Mouse (Mus musculus): Measurements from ENCODE around the gene Elob. TPM values are rescaled to one million over a fixed set of nuclear protein-coding genes. Genes with fewer than 3 reads are reported as not detected.
A peak's percentile ranks its signal among the peaks of the same experiment; 100 is the strongest.

The Elob gene
- polyA plus RNA-seq, 2 experiments = 739 to 1,221 TPM

DNA sequence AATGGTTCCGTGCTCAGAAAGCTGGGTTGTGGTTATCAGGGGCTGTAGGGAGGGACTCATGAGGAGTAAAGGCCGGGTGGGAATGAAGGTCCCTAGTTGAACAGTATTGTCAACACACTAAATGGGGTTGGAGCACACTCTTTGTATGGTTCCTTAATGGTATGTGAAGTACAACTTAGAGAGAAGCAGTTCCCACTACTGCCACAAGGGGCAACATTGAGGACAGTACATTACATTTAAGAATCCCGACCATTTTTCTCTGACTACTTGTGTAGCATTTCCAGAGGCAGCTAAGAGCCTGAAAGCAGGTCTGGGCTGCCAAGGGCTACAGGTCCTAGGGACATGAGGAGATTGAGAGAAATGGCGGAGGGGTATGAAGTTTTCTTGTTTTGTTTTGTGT, 12.2 kb upstream of the Elob start:
- no peak for TF ChIP-seq POLR2A (IDR thresholded peaks at IDR 0.05; ENCODE audit: borderline replicate concordance, extremely low read depth, insufficient read depth, insufficient read length)
- 33% methylated on average over 4 of the region's 4 CpGs for WGBS
- ATAC-seq (ENCODE audit: low FRiP score, low read depth) = peak; percentile 53; the same call in 1 of the 2 replicates
- H3K4me3 ChIP-seq (replicated peaks; ENCODE audit: low read length) = no peak overlapping the region
- peak; percentile 82 for DNase-seq (ENCODE audit: low spot score)
- H3K4me2 ChIP-seq (replicated peaks; ENCODE audit: low read depth, low read length, severe bottlenecking) = no peak overlapping the region
- no peak overlapping the region for H3K9ac ChIP-seq (ENCODE audit: low read depth, low read length, severe bottlenecking)
- no peaks in the 10 kb centered on the region; the same call in 1 of the 2 replicates for H3K27me3 ChIP-seq (ENCODE audit: control insufficient read depth, insufficient read depth, low read length)
- H3K9me3 ChIP-seq (ENCODE audit: control insufficient read depth, low read length) = no peaks in the 10 kb centered on the region
- no peaks in the 10 kb centered on the region for H3K36me3 ChIP-seq (ENCODE audit: control insufficient read depth, insufficient read depth, low read length)
- H3K27ac ChIP-seq (replicated peaks; ENCODE audit: low read depth, low read length) = no peak overlapping the region
- H3K4me1 ChIP-seq (ENCODE audit: control insufficient read depth, insufficient read depth, low read length) = no peaks in the 10 kb centered on the region

DNA sequence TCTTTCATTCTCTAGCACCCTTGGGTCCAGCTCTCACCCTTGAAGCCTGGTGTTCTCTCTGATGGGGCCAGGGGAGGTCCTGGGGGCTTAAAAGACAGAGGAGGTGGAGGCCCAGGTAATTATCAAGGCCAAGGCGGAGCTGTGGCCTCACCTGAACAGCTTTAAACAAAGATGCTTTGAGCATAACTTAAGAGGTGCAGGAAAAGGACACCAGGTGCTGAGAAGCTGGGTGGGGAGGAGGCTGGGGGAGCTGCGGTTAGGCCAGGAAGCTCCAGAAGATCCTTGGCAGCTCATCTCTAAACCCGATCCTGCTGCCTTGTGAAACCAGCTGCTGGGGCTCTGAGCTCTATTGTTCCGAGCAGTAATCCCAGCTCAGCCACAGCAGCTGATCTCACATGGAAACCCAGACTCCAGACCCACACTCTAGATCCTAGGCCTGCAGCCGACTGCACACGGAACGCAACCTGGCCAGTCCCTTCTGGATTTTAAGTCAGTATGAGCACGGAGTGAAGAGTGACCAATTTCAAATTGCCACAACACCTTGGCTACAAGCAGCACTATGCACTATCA, 7.2 kb upstream of the Elob start, which contains the start of gene Prss33:
Gene Prss33, minus strand, starts transcription at position 51 of the 570 bp plus-strand sequence.
- peak; percentile 60; the same call in 1 of the 2 replicates for ATAC-seq (ENCODE audit: low FRiP score, low read depth)

GRCm38 (mm10) chr17:23831201-23831600, 2.3 kb upstream of the Elob start:
- no peak for ATAC-seq (ENCODE audit: low FRiP score, low read depth)

More for the DNA sequence above, 7.2 kb upstream of the Elob start, which contains the start of gene Prss33:
- no peak for TF ChIP-seq POLR2A (IDR thresholded peaks at IDR 0.05; ENCODE audit: borderline replicate concordance, extremely low read depth, insufficient read depth, insufficient read length)
- no peak for DNase-seq (ENCODE audit: low spot score)
- WGBS = 83% methylated on average over 8 of the region's 8 CpGs
- no peaks in the 10 kb centered on the region for H3K36me3 ChIP-seq (ENCODE audit: control insufficient read depth, insufficient read depth, low read length)
- no peaks in the 10 kb centered on the region for H3K9me3 ChIP-seq (ENCODE audit: control insufficient read depth, low read length)
- H3K9ac ChIP-seq (ENCODE audit: low read depth, low read length, severe bottlenecking) = no peak within 1 kb of the TSS
- H3K27me3 ChIP-seq (ENCODE audit: control insufficient read depth, insufficient read depth, low read length) = no peaks in the 10 kb centered on the region; the same call in 1 of the 2 replicates
- H3K4me3 ChIP-seq (replicated peaks; ENCODE audit: low read length) = no peak within 1 kb of the TSS
- H3K4me1 ChIP-seq (ENCODE audit: control insufficient read depth, insufficient read depth, low read length) = no peaks in the 10 kb centered on the region
- no peak within 1 kb of the TSS for H3K4me2 ChIP-seq (replicated peaks; ENCODE audit: low read depth, low read length, severe bottlenecking)
- no peak within 1 kb of the TSS for H3K27ac ChIP-seq (replicated peaks; ENCODE audit: low read depth, low read length)

GRCm38 (mm10) chr17:23828271-23829001, 500 bp downstream of the Elob start:
- Histone ChIP-seq H3K27ac (replicated peaks; ENCODE audit: low read depth, low read length) (peak overlapping the region; percentile 95), H3K4me2 (replicated peaks; ENCODE audit: low read depth, low read length, severe bottlenecking) (peak overlapping the region; percentile 82), H3K4me1 (ENCODE audit: control insufficient read depth, insufficient read depth, low read length) (peaks cover 11% of the 10 kb centered on the region), H3K9me3 (ENCODE audit: control insufficient read depth, low read length) (no peaks in the 10 kb centered on the region), H3K27me3 (ENCODE audit: control insufficient read depth, insufficient read depth, low read length) (no peaks in the 10 kb centered on the region), H3K36me3 (ENCODE audit: control insufficient read depth, insufficient read depth, low read length) (peaks cover 37% of the 10 kb centered on the region), H3K4me3 (replicated peaks; ENCODE audit: low read length) (peak overlapping the region; percentile 53), H3K9ac (ENCODE audit: low read depth, low read length, severe bottlenecking) (peak overlapping the region; percentile 66)
- ATAC-seq (ENCODE audit: low FRiP score, low read depth) (peak; percentile 66), DNase-seq (ENCODE audit: low spot score) (no peak)
- under 1% methylated on average over 41 of the region's 47 CpGs for WGBS
- TF ChIP-seq POLR2A (IDR thresholded peaks at IDR 0.05; ENCODE audit: borderline replicate concordance, extremely low read depth, insufficient read depth, insufficient read length) = no peak

More at GRCm38 (mm10) chr17:23831201-23831600, 2.3 kb upstream of the Elob start:
- Histone ChIP-seq H3K4me1 (ENCODE audit: control insufficient read depth, insufficient read depth, low read length) (peaks cover 11% of the 10 kb centered on the region), H3K9ac (ENCODE audit: low read depth, low read length, severe bottlenecking) (no peak overlapping the region), H3K4me2 (replicated peaks; ENCODE audit: low read depth, low read length, severe bottlenecking) (no peak overlapping the region), H3K36me3 (ENCODE audit: control insufficient read depth, insufficient read depth, low read length) (peaks cover 10% of the 10 kb centered on the region), H3K9me3 (ENCODE audit: control insufficient read depth, low read length) (no peaks in the 10 kb centered on the region), H3K4me3 (replicated peaks; ENCODE audit: low read length) (no peak overlapping the region), H3K27me3 (ENCODE audit: control insufficient read depth, insufficient read depth, low read length) (no peaks in the 10 kb centered on the region), H3K27ac (replicated peaks; ENCODE audit: low read depth, low read length) (no peak overlapping the region)
- WGBS = 94% methylated on average over 1 of the region's 1 CpGs
- no peak for DNase-seq (ENCODE audit: low spot score)
- TF ChIP-seq POLR2A (IDR thresholded peaks at IDR 0.05; ENCODE audit: borderline replicate concordance, extremely low read depth, insufficient read depth, insufficient read length) = no peak

GRCm38 (mm10) chr17:23825591-23825990, 3.3 kb downstream of the Elob start:
- WGBS = 78% methylated on average over 4 of the region's 4 CpGs
- H3K36me3 ChIP-seq (ENCODE audit: control insufficient read depth, insufficient read depth, low read length) = peaks cover 66% of the 10 kb centered on the region
- H3K4me1 ChIP-seq (ENCODE audit: control insufficient read depth, insufficient read depth, low read length) = peaks cover 11% of the 10 kb centered on the region
- H3K9me3 ChIP-seq (ENCODE audit: control insufficient read depth, low read length) = no peaks in the 10 kb centered on the region
- DNase-seq (ENCODE audit: low spot score) (no peak), ATAC-seq (ENCODE audit: low FRiP score, low read depth) (no peak)
- no peaks in the 10 kb centered on the region for H3K27me3 ChIP-seq (ENCODE audit: control insufficient read depth, insufficient read depth, low read length)
- no peak for TF ChIP-seq POLR2A (IDR thresholded peaks at IDR 0.05; ENCODE audit: borderline replicate concordance, extremely low read depth, insufficient read depth, insufficient read length)
- no peak overlapping the region for H3K4me2 ChIP-seq (replicated peaks; ENCODE audit: low read depth, low read length, severe bottlenecking)
- H3K27ac ChIP-seq (replicated peaks; ENCODE audit: low read depth, low read length) = no peak overlapping the region
- no peak overlapping the region for H3K4me3 ChIP-seq (replicated peaks; ENCODE audit: low read length)
- no peak overlapping the region for H3K9ac ChIP-seq (ENCODE audit: low read depth, low read length, severe bottlenecking)

Measured in limb, embryonic 14.5 days (tissue).